Mouse (Mus musculus) CD4-positive helper T cell, adult 2 months (primary cell): Measurements from ENCODE around the gene Fstl4.

Experiments
- DNase-seq: peaks from one replicate; pipeline ENCODE4 v3.0.0-alpha.2; 2012; ENCODE audit warnings: low read depth, missing footprints, low spot score

Fstl4 gene

DNA sequence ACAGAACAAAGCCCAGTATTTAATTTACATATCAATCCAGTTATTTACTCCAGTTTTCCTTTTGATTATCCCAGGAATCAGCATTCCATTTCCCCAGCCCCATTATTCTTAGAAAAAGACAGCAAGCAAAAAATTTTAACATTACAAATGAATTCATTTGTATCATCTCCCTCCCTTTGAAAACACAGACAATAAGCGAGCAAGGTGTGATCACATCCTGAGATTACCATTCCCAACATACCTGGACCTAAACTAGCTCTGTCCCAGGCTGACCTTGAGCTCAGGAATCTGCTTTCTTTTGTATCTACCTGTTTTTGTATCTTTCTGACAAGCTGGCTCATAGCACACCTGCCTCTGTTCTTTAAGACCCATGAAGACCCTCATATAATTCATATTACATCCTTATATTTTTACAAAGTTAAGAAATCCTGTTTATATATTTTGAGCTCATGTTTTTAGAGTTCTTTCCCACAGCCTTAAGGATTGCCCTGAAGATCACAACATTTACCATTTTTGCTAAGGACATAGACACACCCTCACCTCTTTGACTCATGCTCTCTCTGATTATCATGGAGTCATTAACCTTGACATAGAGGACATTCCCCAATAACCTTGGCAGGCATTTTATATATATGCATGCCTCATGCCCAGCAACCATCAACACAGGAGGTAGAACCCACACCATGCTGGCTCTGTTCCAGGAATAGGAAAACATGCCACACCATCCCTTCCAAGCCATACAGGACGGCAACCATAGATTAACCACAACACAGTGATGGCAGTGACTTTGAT is 438.2 kb downstream of the Fstl4 start:
- no peak for DNase-seq

- no peak for DNase-seq
These were observed 446.4 kb downstream of the Fstl4 start for GRCm38 (mm10) chr11:53210876-53211275.

DNA sequence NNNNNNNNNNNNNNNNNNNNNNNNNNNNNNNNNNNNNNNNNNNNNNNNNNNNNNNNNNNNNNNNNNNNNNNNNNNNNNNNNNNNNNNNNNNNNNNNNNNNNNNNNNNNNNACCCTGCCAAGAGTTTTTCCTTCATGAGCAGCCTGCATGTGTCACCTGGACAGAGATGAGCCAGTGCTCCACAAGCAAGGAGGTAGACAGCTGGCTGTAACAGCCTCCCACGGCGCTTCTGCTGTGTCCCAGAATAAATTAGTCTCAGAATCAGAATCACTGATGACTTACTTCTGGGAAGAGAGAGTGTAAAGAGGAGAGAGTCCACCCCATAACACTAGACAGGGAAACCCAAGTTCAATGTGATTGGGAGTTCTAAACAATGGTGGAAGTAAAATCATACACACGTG is 464.6 kb downstream of the Fstl4 start:
- no peak for DNase-seq

- DNase-seq, result no peak
These were observed 467.4 kb downstream of the Fstl4 start for GRCm38 (mm10) chr11:53231836-53232235.

GRCm38 (mm10) chr11:53233590-53233989 is 469.2 kb downstream of the Fstl4 start:
- no peak for DNase-seq
